ENCODE assay signal across 9 mouse cellular contexts in the genomic region with DNA sequence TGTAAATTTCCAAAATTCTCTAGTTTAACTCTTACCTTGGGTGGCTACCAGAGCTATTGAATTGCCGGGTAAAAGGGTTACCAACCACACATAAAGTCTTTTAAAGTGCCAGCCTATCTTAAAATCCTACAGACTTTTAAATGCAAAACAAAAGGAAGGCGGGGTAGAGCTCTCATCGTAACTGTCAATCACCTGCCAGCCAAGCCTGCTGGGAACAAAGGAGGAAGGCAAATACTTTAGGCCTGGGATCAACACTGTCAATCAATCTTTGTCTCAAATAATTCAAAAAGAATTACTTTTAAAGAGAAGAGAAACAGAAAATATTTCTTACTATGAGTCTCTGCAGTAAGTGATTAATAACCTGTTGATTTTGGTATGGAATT. TPM values are rescaled to one million over a fixed set of nuclear protein-coding genes. Genes with fewer than 3 reads are reported as not detected.
A peak's percentile ranks its signal among the peaks of the same experiment; 100 is the strongest.
DNase-seq lines count a peak whose midpoint lies in the region; ATAC-seq and TF ChIP-seq lines count a peak whose summit lies in the region.
"Had no signal": no experiment of that assay in that cellular context is flagged by ENCODE, and none has a peak within 500 bp of the region (broad histone marks: within the 10 kb centered on the region; RNA-seq: fewer than 3 reads in every experiment).

No protein-coding gene starts in this region.

- no peak for TF ChIP-seq CTCF in E14TG2a.4 (conservative IDR thresholded peaks at IDR 0.05; ENCODE audit: low read length)

- H3K4me1 ChIP-seq in kidney, embryonic 14.5 days (ENCODE audit: control insufficient read depth, insufficient read depth, low read length): peaks cover 9% of the 10 kb centered on the region
- H3K4me1 ChIP-seq in E14TG2a.4 (replicated peaks; ENCODE audit: low read depth, low read length): peaks cover 48% of the 10 kb centered on the region
- H3K4me1 ChIP-seq in hindbrain, embryonic 14.5 days (replicated peaks; ENCODE audit: control insufficient read depth, insufficient read depth, low read length): no peaks in the 10 kb centered on the region

- no peak for ATAC-seq in kidney, embryonic 14.5 days (ENCODE audit: low FRiP score, low TSS enrichment)
- no peak for ATAC-seq in hindbrain, embryonic 14.5 days (ENCODE audit: low FRiP score)

- no peaks in the 10 kb centered on the region for H3K36me3 ChIP-seq in kidney, embryonic 14.5 days (ENCODE audit: control insufficient read depth, insufficient read depth, low read length)
- H3K36me3 ChIP-seq in E14TG2a.4 (ENCODE audit: insufficient read depth, low read length): no peaks in the 10 kb centered on the region
- H3K36me3 ChIP-seq in hindbrain, embryonic 14.5 days (replicated peaks; ENCODE audit: control insufficient read depth, insufficient read depth): no peaks in the 10 kb centered on the region

- no peak overlapping the region for H3K9ac ChIP-seq in kidney, embryonic 14.5 days (ENCODE audit: low read depth, low read length)
- H3K9ac ChIP-seq in hindbrain, embryonic 14.5 days: no peak overlapping the region

- H3K4me3 ChIP-seq in kidney, embryonic 14.5 days (ENCODE audit: low read length): no peak overlapping the region
- H3K4me3 ChIP-seq in E14TG2a.4 (replicated peaks; ENCODE audit: low read length): peak overlapping the region; percentile 17; the same call in 1 of the 2 replicates
- H3K4me3 ChIP-seq in hindbrain, embryonic 14.5 days (replicated peaks; ENCODE audit: low read length): no peak overlapping the region

- H3K9me3 ChIP-seq in kidney, embryonic 14.5 days (ENCODE audit: control insufficient read depth, low read length): no peaks in the 10 kb centered on the region
- H3K9me3 ChIP-seq in E14TG2a.4 (ENCODE audit: low read length): no peaks in the 10 kb centered on the region
- H3K9me3 ChIP-seq in hindbrain, embryonic 14.5 days (ENCODE audit: control insufficient read depth, low read length): no peaks in the 10 kb centered on the region

- H3K4me2 ChIP-seq in kidney, embryonic 14.5 days (replicated peaks; ENCODE audit: low read depth, low read length): peak overlapping the region; percentile 31
- H3K4me2 ChIP-seq in hindbrain, embryonic 14.5 days (replicated peaks): 0 out of 2 replicates have a peak overlapping the region, but pooled peaks have one; percentile 24

- DNase-seq in kidney, adult 9 months: no peak
- DNase-seq in embryo, embryonic 10.5 days (ENCODE audit: low spot score): peak; percentile 70
- DNase-seq in hindbrain, embryonic 14.5 days (ENCODE audit: low spot score): no peak
- no peak for DNase-seq in layer of hippocampus, adult 11-12 months (ENCODE audit: low spot score)
- no peak for DNase-seq in layer of hippocampus, postnatal 25 days (ENCODE audit: extremely low spot score in 1 of 2, low spot score in 1 of 2)
- DNase-seq: lung, adult 2 months; thymus, postnatal 4 days had no signal

- WGBS in kidney, embryonic 14.5 days: 11% methylated on average over 3 of the region's 3 CpGs
- WGBS in hindbrain, embryonic 14.5 days: 5% methylated on average over 3 of the region's 3 CpGs

- H3K27ac ChIP-seq in kidney, embryonic 14.5 days (ENCODE audit: low read depth, low read length): no peak overlapping the region
- H3K27ac ChIP-seq in hindbrain, embryonic 14.5 days: no peak overlapping the region

- no peaks in the 10 kb centered on the region for H3K27me3 ChIP-seq in kidney, embryonic 14.5 days (ENCODE audit: control insufficient read depth, insufficient read depth, low read length)
- no peaks in the 10 kb centered on the region for H3K27me3 ChIP-seq in E14TG2a.4 (ENCODE audit: insufficient read depth, low read length)
- H3K27me3 ChIP-seq in hindbrain, embryonic 14.5 days (ENCODE audit: control insufficient read depth, insufficient read depth, low read length): no peaks in the 10 kb centered on the region

RNA-seq across cellular contexts. Expression of a gene that starts 10.1 kb away (rescaled TPM):
- 46.2 and 91.4 TPM in 2 replicates for polyA plus RNA-seq in kidney, embryonic 14.5 days (2014; fragmentation: Nextera tagmentation; extraction: Ambion mirVana)
- 25.0 and 28.2 TPM in 2 replicates for polyA plus RNA-seq in hindbrain, embryonic 14.5 days (2014; fragmentation: Nextera tagmentation; extraction: Ambion mirVana)
- 10 to 100 TPM; 38.3 to 42.6 TPM for total RNA-seq in layer of hippocampus, postnatal 25 days (2021)
